Mouse (Mus musculus) hindbrain, postnatal 0 days (tissue): Measurements from ENCODE around the gene Zbtb34. TPM values are rescaled to one million over a fixed set of nuclear protein-coding genes. Genes with fewer than 3 reads are reported as not detected.
A peak's percentile ranks its signal among the peaks of the same experiment; 100 is the strongest.

Experiments
- ATAC-seq: fragments of 200-750 bp; cut with Nextera tagmentation; 2 replicates; pipeline ENCODE4 v1.8.0; 2017; ENCODE audit warnings: mild to moderate bottlenecking, moderate TSS enrichment, moderate library complexity
- DNase-seq: peaks from one replicate; pipeline ENCODE4 v3.0.0-alpha.2; 2015; ENCODE audit warnings: low spot score
- H3K27ac ChIP-seq: fragments of 300-500 bp; sonication (generic); 2 replicates; pipeline ENCODE4 v1.5.1; 2014; ENCODE audit warnings: mild to moderate bottlenecking
- H3K27me3 ChIP-seq: fragments of 300-500 bp; sonication (generic); 2 replicates; pipeline ENCODE4 v1.6.1; 2014; ENCODE audit warnings: low read length, mixed read lengths; ENCODE audit not compliant: insufficient read depth
- H3K36me3 ChIP-seq: fragments of 300-500 bp; sonication (generic); 2 replicates; pipeline ENCODE4 v1.6.1; 2014; ENCODE audit warnings: low read length, mixed read lengths; ENCODE audit not compliant: insufficient read depth
- H3K4me1 ChIP-seq: fragments of 300-500 bp; sonication (generic); 2 replicates; pipeline ENCODE4 v1.6.1; 2014; ENCODE audit warnings: antibody characterized with exemption, low read length, mixed read lengths; ENCODE audit not compliant: insufficient read depth
- H3K4me2 ChIP-seq: fragments of 300-500 bp; sonication (generic); 2 replicates; pipeline ENCODE4 v1.6.1; 2014; ENCODE audit warnings: low read depth, mild to moderate bottlenecking, low read length, moderate library complexity, mixed read lengths
- H3K4me3 ChIP-seq: fragments of 300-500 bp; sonication (generic); 2 replicates; pipeline ENCODE4 v1.5.1; 2014; ENCODE audit warnings: low read length
- H3K9ac ChIP-seq: fragments of 300-500 bp; sonication (generic); replicated peaks from 2 replicates; pipeline ENCODE4 v1.6.1; 2014; ENCODE audit warnings: mild to moderate bottlenecking, low read length, moderate library complexity, mixed read lengths
- H3K9me3 ChIP-seq: fragments of 300-500 bp; sonication (generic); 2 replicates; pipeline ENCODE4 v1.6.1; 2016; ENCODE audit warnings: low read length, mixed read lengths
- CTCF ChIP-seq: IDR thresholded peaks from 2 replicates; pipeline ENCODE4 v1.5.1; 2016; ENCODE audit warnings: antibody characterized with exemption, control low read depth, low read depth
- WGBS: fragments of 180-500 bp; shearing (Covaris S2); extraction: QIAGEN DNeasy Blood & Tissue Kit; methylation state at CpG from one replicate; pipeline ENCODE4 v1.1.7; 2014; 5-methylcytosine and 5-hydroxymethylcytosine counted together
- polyA plus RNA-seq: library from polyadenylated mRNA; unstranded; fragments of >200 nt; fragmentation: Nextera tagmentation; extraction: Ambion mirVana; gene quantifications from 2 replicates; pipeline ENCODE4 v1.2.1, GENCODE M21; 2015
- total RNA-seq: library from RNA; depleted of rRNA; stranded (reverse); fragments of >200 nt; gene quantifications from 2 replicates; pipeline ENCODE4 v1.2.3, GENCODE M21; 2014

Gene Zbtb34
- total and polyA plus RNA-seq, 2 experiments from 2014 or later: 3.1 to 20.6 TPM

- H3K9ac ChIP-seq: no peak overlapping the region
- 0 out of 2 replicates have a peak, but pooled peaks cover 4% of the 10 kb centered on the region for H3K9me3 ChIP-seq
- no peak for ATAC-seq
- DNase-seq: no peak
- no peak overlapping the region for H3K27ac ChIP-seq
- no peaks in the 10 kb centered on the region for H3K27me3 ChIP-seq
- no peak overlapping the region for H3K4me3 ChIP-seq
- H3K4me2 ChIP-seq: no peak overlapping the region
- H3K36me3 ChIP-seq: no peaks in the 10 kb centered on the region
- 98% methylated on average over 2 of the region's 2 CpGs for WGBS
- TF ChIP-seq CTCF: no peak
- H3K4me1 ChIP-seq: no peaks in the 10 kb centered on the region
These were observed 36.1 kb downstream of the Zbtb34 start for GRCm38 (mm10) chr2:33395053-33395452.

GRCm38 (mm10) chr2:33393951-33394635 lies 37.0 kb downstream of the Zbtb34 start:
- Histone ChIP-seq H3K36me3 (no peaks in the 10 kb centered on the region), H3K27ac (peak overlapping the region; percentile 22; the same call in 1 of the 2 replicates), H3K4me2 (no peak overlapping the region), H3K4me1 (no peaks in the 10 kb centered on the region), H3K9me3 (0 out of 2 replicates have a peak, but pooled peaks cover 4% of the 10 kb centered on the region), H3K4me3 (no peak overlapping the region), H3K27me3 (no peaks in the 10 kb centered on the region), H3K9ac (no peak overlapping the region)
- no peak for TF ChIP-seq CTCF
- WGBS: 55% methylated on average over 11 of the region's 11 CpGs
- DNase-seq: peak; percentile 85
- ATAC-seq: peak; percentile 77

DNA sequence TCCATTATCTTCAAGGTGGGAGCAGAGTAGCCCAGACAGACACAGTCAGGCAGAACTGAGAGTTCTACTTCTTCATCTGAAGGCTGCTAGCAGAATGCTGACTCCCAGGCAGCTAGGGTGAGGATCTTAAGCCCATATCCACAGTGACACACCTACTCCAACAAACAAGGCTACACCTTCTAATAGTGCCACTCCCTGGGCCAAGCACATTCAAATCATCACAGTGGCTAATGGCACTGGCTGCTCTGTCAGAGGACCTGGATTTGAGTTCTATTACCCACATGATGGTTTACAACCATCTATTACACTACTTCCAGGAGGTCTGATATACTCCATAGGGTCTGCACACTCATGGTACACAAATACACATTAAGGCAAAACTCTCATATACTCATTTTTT lies 38.1 kb downstream of the Zbtb34 start:
- Histone ChIP-seq H3K4me3 (no peak overlapping the region), H3K9me3 (0 out of 2 replicates have a peak, but pooled peaks cover 4% of the 10 kb centered on the region), H3K27ac (no peak overlapping the region), H3K27me3 (no peaks in the 10 kb centered on the region), H3K36me3 (no peaks in the 10 kb centered on the region), H3K4me2 (no peak overlapping the region), H3K4me1 (no peaks in the 10 kb centered on the region), H3K9ac (no peak overlapping the region)
- TF ChIP-seq CTCF: no peak
- DNase-seq (no peak), ATAC-seq (no peak)

DNA sequence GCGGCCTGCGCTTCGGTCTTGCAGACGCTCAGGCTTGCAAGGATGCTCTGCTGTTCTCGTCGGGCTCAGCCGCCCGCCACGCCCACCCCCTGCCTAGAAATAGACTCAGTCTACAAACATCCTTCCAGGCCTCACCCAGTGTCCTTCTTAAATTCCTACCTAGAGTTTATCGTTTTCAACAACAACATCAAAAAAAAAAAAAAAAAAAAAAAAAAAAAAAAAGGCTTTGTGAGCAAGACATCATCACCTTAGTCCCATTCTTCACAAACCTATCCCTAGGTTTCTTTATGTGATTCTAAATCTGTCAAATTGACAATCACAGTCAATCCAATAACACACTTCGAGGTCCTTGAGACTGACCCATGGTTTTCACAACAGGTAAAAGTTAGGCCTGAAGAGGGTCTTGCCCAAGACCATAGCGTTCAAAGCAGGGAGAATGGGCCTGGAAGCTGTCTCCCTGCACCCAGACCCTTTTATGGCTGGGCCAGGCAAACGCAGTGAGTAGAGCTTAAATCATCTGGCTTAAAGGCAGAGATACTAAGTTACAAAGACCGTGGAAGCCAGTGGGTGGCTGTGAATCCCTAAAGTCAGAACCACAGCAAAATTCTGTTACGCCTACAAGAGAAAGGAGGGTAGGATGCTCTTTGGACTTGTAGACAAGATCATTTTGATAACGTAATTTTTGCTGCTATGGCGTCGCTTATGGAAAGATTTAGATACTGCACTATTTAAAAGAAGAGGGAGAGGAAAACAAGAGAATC lies 59.3 kb downstream of the Zbtb34 start:
- WGBS: 30% methylated on average over 18 of the region's 18 CpGs
- DNase-seq (no peak), ATAC-seq (no peak)
- H3K27ac ChIP-seq: peak overlapping the region; percentile 98
- H3K4me2 ChIP-seq: peak overlapping the region; percentile 72
- no peaks in the 10 kb centered on the region for H3K4me1 ChIP-seq
- no peaks in the 10 kb centered on the region for H3K36me3 ChIP-seq
- H3K27me3 ChIP-seq: no peaks in the 10 kb centered on the region
- H3K9ac ChIP-seq: peak overlapping the region; percentile 69; the same call in 1 of the 2 replicates
- no peak for TF ChIP-seq CTCF
- H3K4me3 ChIP-seq: peak overlapping the region; percentile 64; the same call in 1 of the 2 replicates
- no peaks in the 10 kb centered on the region for H3K9me3 ChIP-seq

DNA sequence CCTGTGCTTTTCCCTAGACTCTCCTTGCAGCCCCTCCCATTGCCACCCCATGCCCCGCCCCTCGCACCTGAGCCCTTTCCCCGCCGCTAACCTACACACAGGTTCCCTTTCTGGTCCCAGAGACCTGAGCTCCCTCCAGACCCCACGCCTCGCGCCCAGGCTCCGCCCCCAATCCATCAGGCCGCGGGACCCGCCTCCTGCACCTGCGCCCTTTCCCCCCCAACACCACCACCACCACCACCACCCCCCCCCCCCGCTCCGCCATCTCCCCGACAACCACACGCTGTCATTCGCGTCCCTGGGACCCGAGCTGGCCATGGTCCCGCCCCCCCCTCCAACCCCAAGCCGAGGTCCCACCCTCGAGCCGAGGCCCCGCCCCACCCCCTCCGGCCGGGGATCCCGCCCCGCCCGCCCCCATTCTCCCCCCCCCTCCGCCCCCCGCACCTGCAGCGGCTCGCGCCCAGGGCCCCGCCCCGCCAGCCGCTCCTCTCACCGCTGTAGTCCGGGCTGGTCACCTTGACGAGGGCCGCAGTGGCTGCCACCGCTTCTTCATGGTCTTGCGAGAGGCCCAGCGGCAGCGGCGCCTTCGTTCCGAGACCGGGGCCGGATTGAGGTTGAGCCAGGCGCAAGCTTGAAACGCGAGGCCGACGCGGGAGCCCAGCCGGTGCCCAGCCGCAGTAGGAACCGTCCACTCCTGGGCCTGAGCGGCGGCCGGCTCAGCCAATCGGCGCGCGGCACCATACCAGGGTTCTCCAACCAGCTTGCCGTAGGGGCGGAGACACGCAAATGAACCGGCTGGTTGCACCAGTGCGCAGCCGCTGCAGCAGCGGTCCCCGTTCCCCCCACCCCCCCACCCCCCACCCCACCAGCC lies 60.1 kb downstream of the Zbtb34 start, which contains the start of gene Ralgps1:
TSS of gene Ralgps1 (minus strand) at position 710 of the 871 bp plus-strand sequence.
- H3K27ac ChIP-seq: peak within 1 kb of the TSS; percentile 98
- no peaks in the 10 kb centered on the region for H3K9me3 ChIP-seq
- H3K4me3 ChIP-seq: peak within 1 kb of the TSS; percentile 64
- no peaks in the 10 kb centered on the region for H3K27me3 ChIP-seq
- peak within 1 kb of the TSS; percentile 72 for H3K4me2 ChIP-seq
- H3K9ac ChIP-seq: peak within 1 kb of the TSS; percentile 69
- WGBS: 0% methylated on average over 51 of the region's 74 CpGs
- peaks cover 3% of the 10 kb centered on the region; the same call in 1 of the 2 replicates for H3K4me1 ChIP-seq
- peak; percentile 98 for DNase-seq
- ATAC-seq: peak; percentile 99
- TF ChIP-seq CTCF: no peak
- H3K36me3 ChIP-seq: no peaks in the 10 kb centered on the region

DNA sequence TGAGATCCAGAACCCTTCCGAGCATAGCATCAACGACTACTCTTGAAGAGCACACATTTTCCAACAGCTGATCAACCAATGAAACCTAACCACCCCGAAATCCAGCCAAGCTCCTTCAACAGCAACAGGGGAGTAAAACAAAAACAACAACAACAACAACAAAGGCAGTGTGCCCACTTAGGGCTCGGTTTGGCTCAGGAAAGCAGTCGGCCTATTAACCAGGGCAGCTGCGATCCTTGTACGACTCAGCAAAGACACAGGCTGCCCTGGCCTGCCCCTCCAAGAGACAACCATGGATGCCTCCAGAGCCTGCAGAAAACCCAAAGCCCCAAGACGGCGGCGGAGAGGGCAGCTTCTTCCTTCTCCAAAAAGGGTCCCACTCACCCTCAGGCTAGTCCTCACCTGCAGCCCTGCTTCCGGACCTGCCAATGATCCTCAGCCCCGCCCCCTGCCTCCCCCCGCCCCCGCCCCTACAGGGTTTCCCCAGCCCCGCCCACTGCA lies 60.8 kb downstream of the Zbtb34 start:
- 5% methylated on average over 13 of the region's 15 CpGs for WGBS
- ATAC-seq: peak; percentile 6; the same call in 1 of the 2 replicates

More for the DNA sequence above, 60.8 kb downstream of the Zbtb34 start:
- Histone ChIP-seq H3K9me3 (no peaks in the 10 kb centered on the region), H3K27ac (peak overlapping the region; percentile 98), H3K9ac (peak overlapping the region; percentile 69), H3K4me2 (peak overlapping the region; percentile 72), H3K4me3 (peak overlapping the region; percentile 64), H3K27me3 (no peaks in the 10 kb centered on the region), H3K4me1 (peaks cover 5% of the 10 kb centered on the region; the same call in 1 of the 2 replicates), H3K36me3 (no peaks in the 10 kb centered on the region)
- no peak for TF ChIP-seq CTCF
- peak; percentile 42 for DNase-seq
